Mouse (Mus musculus): ENCODE measurements at regions not wholly inside any gene's neighbourhood (a gene's known extent, or its start where the extent isn't known, plus 50 kb on each side); places are given as distances from the start of the nearest gene placed in this dataset.

DNA sequence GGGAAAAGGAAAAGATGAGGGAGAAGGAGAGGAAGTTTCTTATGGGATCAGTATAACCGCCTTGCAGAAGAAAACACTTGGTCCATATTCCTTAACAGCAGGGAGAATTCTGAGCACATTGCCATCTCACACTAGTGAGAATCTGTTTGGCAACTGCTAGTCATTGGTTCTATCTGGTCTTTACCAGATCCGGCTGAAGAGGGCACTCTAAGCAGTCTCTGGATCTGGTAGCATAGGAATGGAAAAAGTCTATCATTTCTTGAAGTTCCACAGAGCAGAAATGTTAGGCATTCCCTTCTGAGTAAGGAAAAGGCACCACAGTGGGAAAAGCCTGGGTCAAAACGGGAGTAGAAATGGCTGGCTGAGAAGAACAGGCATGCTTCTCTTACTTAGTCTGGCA is 315.4 kb upstream of the Apob start:
- DNase-seq = no peak

DNA sequence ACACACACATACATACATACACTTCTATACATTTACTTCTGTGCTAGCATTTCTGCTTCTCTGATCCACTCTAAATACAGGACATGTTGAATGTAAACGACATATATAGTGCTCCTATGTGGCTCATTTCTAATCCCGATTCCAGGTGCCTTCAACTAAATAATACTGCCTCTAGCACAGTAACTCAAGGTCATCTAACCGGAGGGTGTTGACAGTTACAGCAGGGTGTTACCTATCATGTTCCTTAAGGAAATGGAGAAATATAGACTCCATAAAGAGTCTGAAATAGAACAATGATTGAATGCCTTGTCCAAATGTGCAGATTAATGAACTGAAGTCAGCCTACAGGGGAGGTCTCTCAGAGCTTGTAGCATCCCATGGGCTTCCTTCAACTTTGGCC is 307.3 kb upstream of the Apob start:
- no peak for DNase-seq

DNA sequence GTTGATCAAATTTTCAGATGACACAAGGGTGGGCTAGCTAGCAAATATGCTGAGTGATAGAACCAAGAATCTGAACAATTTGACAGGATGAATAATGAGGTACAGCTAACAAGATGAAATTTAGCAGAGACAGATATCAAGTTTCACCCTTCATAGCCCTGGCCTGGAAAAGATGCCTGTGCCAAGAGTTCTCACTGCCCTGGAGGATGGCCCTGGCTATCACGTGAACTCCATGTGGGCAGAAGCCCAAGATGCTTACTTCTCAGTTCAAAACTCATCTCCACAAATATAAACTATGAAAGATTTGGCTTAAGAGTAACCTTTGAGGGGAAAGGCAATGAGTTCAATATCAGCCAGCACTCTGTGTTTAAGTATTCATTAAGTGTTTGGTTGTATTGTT is 306.9 kb upstream of the Apob start:
- peak; percentile 2 for DNase-seq

DNA sequence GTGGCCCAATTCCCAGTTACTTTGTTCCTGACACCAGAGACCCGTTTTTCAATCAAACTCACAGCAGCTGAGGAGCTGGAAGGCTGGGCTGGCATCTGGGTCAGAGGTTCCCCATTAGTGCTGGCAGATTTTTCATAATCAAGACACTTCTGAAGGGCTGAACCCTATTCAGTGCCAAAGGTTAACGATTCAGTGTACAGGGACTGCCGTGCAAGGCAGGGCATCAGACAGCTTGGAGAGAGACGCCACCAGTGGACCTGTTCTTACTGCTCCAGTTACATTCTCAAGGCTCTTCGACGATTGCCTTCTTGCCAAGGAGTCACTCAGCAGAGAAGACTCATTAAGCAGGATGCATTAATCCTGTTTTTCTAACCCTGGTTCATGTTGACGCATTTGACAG is 285.5 kb upstream of the Apob start:
- peak; percentile 16 for DNase-seq

DNA sequence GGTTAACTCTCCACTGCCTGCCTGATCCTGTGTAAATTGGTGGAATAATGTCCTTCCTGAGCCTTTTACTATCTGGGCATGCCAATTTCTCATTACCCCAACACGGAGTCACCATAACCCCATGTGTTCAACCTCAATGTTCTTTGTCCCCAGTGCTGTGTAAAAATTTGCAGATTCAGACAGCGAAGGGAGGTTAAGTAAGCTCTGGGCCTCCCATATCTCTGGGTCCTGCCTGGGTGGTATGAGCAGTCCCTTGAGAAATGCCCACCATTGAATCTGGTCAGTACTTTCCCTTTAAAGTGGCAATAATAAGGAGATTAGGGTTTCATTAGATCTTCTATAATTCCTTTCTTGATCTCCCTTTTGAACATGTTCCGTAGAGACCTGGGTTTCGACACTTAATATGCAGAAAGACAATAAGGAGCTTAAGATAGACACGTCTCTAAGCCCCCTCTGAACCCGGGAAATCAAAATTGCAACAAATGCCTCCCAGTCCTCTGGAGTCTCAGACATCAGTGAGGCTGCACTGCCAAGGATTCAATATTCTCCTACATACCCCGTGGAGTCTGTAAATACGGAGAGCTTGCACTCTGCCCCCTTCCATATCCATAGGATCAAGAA is 279.0 kb upstream of the Apob start:
- no peak for DNase-seq

DNA sequence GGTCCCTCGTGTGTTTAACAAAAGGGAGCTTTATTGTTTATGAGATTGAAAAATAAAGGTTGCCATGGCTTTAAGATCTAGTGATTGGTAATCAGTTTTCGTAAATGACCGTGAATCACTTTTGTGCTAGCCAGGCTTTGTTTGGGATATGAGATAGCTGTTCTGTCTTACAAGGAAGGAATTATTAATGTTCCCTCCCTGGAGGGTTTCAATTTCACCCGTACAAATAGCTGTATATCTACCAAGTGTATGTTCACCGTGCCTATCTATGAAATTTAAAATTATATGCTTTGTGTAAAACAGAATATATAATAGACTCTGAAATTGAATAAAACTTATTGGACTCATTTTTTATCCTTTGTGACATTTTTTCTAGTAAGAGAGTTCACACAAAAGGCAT is 268.3 kb upstream of the Apob start:
- DNase-seq = no peak

DNA sequence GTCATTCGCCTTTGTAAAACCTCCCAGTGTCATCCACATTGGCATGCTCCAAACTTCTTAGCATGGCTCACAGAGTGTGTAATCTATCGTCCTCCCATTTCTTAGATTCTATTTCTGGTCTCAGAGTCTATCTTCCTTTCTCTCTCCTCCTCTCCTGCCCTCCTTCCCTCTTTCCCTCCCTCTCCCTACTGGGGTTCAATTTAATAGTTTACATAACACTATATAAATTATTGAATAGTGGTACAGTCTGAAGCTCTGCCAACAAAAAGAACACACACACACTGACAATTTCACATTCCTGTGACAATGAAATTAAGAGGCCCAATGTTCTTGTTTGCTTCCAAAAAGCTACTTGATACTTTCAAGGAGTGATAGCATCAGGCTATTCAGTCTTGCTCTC is 267.6 kb upstream of the Apob start:
- DNase-seq = no peak

DNA sequence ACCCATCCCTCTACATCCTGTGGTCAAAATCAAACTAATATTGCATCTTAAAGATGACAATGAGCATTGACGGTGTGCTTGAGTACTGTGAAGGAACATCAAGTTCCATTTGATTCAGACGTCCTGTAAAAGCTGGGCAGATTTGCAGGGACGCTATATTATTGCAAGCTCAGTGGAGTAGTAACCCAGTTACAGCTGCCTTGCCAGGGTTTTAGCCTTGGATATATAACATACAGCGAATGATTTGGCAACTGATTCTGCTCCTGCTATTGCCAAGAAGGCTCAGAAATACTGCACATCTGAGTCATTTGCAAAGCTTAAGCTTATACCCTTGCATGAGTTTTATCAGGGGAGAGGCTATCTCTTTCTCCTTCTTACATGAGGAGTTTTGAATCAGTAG is 262.4 kb upstream of the Apob start:
- no peak for DNase-seq

DNA sequence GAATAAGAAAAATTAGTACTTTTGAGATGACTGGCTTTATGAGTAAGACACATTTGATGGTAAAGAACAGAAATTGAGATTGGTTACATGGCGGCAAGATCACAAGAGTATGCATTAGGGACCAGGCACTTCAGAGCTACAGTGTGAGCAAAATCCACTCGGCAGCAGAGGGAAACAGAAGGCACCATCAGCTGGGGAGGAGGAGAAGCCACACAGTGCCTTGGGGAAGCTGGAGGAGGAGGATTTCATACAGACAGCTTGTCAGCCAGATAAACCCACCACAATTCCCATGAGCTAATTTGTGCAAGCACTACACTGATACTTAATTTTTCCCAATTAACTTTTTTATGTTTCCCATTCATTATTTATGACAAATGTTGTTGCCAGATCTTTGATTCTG is 258.9 kb upstream of the Apob start:
- DNase-seq = no peak

DNA sequence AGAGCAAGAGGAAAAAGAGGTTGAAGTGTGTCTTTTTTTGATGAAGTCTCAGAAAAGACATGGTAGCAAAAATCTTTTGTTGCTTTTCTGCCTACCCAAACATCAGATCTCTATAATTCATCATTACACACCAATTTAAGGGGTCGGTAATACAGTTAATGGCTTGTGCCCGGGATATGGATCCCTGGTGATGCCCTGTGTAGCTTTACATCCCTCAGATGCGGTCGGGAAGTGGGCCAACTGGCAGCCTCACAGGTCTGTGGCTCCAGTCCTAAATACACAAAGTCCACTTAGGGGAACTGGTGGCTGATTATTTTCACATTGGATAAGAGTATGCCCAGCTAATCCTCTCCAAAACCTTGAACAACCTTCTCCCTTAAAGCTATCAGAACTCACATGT is 258.4 kb upstream of the Apob start:
- peak; percentile 6 for DNase-seq

DNA sequence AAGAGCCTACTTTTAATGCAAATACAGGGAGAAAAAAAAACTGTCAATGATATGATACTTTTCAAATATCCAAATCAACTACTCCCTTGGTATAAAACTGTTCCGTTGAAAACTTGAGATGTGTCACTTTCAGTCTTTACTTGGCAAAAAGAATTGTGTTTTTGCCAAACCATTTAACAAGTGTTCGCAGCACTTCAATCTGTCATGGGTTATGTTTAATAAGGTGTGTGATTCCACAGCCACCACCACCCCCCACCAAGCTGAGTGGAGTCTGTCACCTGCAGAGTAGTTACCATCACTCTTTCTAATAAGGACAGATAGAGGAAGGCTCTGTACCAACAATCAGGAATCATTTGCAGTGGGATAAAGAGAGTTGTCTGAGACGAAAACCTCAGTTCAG is 252.5 kb upstream of the Apob start:
- DNase-seq = no peak

DNA sequence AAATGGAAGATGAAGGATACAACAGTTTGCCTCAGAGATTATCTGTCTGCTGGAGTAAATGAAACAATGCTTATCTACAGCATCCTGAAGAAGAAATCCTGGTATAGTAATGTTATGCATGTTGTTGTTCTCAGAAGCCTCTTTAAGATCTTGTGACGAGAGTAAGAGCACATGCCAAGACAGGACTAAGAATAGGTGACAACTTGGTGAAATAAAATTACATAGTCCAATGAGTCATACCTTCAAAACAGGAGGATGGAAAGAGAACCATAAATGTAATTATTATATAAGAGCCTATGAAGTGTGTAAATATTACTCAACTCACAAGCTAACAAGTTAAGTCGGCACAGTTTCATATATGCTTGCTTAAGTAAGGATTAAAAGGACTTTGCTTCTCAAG is 239.4 kb upstream of the Apob start:
- no peak for DNase-seq

DNA sequence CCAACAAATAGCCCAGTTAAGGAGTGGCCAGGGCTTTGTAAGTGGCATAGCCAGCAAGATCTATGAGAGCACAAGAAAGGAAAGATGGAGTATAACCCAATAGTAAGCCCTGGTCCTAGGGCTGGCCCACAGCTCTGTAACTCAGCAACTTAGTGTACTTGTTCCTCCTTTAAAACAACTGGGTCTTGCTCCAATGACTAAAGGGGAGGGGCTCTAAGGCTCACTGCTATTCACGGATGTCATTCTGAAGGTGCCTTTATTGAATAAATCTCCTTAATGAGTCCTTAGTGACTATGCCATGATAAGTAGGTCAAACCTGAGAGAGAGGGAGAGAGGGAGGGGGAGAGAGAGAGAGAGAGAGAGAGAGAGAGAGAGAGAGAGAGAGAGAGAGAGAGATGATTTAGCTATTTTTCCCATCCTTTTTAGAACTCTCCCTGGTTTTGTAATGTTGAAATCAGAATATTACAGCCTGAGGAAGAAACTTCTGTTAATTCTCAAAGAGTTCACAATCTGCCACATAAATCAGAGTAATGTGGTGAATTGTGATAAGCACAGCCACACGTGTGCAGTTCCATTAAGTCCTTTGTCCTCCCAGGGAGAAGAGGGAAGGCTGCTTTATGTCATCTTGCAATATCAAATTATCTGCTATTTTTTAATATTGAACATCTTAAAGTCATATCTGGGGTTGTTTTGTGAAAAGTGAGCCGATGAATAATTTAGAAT is 238.7 kb upstream of the Apob start:
- DNase-seq = no peak

DNA sequence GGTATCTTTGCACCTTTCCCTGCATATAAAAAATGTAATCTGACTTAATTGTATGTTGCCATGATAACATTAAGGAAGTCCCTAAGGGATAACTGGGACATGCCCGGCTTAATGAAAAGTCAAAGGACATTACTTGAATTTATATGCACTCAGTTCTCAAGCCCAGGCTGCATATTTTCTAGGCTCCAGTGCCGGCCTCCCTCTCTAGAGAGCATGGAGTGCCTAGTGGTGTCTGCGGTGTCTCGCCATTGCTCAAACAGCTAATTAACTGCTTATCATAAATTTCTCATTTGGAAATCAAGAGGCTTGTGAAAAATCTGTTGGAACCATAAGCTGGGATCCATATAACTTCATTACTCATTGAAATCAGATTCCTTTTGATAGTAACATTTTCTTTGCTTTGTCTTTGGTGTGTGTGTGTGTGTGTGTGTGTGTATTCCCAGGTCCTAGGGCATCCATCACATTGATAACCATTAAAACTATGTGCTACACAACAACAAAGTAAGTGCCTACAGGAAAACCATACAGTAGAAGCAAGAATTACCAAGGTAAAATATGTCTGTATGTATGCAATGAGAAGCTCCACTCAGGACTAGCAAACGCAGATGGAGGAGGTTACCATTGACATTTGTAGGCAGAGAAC is 238.0 kb upstream of the Apob start:
- no peak for DNase-seq

DNA sequence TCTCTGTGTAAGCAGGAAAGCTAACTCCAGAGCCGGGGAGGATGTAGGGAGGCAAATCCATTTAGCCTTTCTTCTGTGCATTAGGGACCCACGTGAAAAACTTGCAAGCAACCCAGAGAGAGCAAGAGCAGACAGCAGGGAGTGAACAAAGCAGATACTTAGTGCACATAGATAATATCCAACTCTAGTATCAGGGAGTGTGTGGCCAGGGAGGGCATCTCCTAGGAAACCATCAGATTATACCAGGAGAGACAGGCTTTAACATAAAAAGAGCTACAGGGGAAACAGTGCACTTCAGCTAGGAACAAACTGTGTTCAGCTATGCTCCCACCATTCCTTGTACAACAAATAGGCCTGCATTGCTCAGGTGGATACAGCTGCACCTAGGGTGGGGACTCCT is 230.7 kb upstream of the Apob start:
- no peak for DNase-seq

DNA sequence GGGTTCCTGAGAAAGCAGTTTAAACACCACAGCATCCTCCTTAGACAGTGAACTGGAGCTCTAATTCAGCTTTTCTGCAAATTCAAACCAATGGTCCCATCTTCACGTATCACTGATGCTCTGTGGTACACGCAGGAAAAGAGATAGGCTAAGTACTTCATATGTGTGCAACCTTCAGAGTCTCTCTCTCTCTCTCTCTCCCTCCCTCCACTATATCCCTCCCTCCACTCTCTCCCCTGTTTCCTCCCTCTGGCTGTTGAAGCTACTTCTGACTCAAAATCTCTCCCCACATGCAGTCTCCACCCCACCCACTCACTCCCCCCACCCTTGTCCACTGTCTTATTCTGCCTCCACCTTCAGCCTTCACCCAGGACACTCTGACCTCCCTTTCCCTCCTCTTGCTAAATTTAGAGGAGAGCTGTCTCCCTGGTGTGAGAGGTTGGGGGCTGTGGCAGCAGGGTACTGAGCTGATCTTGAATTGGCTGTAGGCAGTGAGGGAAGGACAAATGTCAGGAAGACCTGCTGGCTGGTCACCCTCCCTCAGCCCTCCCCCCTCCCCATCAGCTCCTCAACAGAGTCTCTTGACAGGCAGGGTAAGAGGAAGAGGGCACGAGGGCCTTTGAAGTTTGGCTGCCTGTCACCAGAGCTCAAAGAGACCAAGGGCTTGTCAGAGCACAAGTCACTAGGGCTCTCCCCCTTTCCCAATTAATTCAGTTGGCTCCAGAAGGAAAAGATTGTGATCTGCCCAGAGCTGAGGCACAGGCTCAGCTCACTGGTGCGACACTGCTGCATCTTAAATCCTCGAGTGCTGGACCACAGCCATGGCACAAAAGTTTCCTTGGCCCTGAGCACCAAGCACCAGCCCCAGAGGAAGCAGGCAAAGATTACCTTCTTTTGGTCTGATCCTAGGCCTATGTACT is 227.9 kb upstream of the Apob start:
- peak; percentile 23 for DNase-seq

DNA sequence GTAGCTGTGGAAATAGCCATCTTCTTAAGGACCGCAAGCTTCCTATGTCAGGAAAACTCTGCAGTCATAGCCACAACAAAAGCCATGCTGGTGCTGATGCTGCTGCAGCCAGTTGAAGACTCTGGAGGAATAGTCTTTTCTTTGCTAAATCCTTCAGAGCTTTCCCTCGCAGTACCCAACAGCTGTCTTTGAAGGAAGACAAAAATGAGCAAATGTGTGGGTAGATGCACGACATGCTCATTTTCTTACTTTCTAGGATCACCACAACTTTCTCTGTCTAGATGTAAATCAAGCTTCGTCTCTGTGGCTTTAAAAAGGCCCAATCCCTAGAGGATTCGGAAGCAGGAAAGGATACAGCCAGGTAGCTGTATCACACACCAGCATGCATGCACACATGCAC is 222.6 kb upstream of the Apob start:
- no peak for DNase-seq

DNA sequence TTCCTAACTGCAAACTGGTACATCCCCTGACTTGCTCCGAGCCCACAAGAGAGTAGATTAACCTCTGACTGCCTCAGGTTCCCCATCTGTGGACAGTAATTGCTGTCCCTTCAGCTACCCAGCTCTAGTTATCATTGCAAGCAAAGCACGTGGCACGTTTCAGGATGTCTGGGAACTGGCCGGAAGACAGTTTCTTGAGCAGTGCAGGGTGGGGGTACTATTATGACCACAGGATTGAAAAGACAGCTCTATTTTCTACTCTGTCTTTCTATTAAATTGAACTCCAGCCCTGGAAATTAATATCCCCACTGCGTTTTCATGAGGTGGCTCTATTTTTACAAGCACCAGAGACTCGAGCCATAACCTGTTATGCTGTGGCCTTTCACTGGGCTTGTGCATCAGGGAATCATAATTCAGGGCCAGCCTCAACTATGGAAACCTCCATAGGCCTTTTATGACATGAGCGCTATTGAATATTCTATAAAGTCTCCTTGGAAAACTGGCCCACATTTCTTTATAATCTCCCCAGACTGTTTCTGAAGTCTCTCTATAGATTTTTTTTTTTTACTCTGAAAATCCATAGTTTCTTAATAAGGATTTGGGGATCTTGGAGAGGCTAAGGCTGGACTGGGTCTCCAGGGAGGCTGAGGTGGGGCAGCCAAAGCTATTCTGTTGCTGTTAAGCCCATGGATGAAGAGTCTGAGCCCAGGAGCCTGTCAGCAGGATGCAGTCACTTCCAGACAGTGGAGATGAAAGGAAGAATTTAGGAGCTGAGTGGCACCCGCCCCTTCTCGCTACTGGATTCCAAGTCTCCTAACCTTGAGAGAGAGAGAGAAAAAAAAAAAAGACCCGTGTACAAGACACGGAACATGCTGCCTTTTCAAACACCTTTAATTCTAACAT is 212.4 kb upstream of the Apob start:
- no peak for DNase-seq

DNA sequence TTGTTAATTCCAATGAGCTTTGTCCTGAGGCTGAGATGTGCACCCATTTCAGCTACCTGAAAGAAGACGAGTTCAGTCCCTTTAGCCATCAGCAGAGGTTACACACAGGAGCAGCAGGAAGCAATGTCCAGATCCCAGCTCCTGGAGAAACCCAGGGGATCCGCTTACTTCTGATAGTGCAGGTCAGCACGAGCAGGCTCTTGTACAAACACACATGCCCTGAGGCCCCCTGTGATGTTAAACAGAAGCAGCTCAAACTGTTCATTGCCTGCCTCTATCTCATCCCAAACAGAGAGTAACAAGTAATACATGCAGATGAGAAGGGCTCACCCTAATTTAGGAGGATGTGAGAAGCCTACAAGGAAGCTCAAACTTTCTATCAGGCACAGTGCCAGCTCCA is 203.3 kb upstream of the Apob start:
- DNase-seq = no peak

DNA sequence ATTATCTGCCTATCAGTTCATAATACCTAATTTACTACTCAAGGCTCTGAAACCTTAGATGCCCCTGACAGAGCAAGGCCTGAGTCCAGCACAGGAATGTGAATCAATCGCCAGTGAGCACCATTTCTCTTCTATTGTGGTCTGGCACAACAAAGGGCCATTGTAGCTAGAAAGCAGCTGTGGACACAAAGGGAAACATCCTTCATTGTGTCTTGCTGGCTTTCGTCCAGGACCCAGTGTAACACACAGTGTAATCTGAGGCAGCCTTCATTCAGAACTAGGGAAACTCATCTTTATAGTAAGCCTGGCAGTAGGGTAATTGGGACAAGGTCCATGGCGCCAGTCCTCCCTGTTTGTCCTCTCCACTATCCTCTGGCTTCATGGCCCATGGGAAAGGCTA is 201.1 kb upstream of the Apob start:
- no peak for DNase-seq

DNA sequence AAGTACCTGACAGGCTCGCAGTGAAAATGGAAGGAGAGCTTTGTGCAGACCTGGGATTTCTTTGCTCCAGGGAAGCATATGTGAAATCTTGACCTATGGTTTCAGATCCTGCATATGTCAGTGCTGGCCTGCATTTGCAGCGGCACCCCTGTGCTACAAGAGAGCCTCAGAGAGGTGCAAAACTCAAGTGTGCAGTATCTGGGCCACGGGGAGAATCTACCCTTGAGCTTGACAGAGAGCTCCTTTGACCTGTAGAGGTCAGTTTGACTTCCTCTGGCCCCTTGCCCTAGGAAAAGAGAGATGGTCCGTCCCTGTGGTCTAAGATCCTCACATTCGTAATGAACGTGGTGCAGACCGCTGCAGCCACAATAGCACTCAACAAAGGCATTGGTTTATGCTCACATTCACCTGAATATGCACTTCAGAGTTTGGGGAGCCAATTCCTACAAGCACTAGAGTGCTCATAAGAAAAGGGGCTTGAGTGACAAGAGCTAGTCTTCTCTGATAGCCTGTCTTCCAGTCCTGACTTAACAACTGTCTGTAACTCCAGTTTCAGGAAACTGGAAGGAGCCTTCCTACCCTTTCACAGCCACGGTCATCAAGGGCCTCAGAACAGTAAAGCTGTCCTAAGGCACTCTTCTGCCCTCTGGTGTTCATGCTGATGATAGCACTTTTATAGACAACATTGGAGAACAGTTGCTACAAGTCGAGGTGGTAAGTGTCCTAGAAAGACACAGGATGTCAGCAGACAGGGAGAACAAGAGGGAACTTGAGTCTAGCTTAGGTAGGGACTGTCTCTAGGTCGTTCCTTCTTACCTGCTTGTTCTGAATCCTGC is 200.0 kb upstream of the Apob start:
- DNase-seq = peak; percentile 68
